Mouse (Mus musculus): ENCODE measurements around the gene Socs7. TPM values are rescaled to one million over a fixed set of nuclear protein-coding genes. Genes with fewer than 3 reads are reported as not detected.

Socs7 gene
- polyA plus RNA-seq, 1 experiment from 2014 or later: 9.1 TPM

GRCm38 (mm10) chr11:97441658-97442125 lies 79.3 kb downstream of the Socs7 start:
- H3K4me2 ChIP-seq (replicated peaks): peak overlapping the region; percentile 62; the same call in 1 of the 2 replicates
- peak overlapping the region; percentile 14; the same call in 1 of the 2 replicates for H3K9ac ChIP-seq
- H3K27ac ChIP-seq: no peak overlapping the region
- H3K4me1 ChIP-seq: peaks cover 37% of the 10 kb centered on the region
- H3K4me3 ChIP-seq: 0 out of 2 replicates have a peak overlapping the region, but pooled peaks have one; percentile 1
- H3K36me3 ChIP-seq: peaks cover 5% of the 10 kb centered on the region; the same call in 1 of the 2 replicates
- no peak for ATAC-seq (ENCODE audit: low FRiP score)
- no peaks in the 10 kb centered on the region for H3K9me3 ChIP-seq (replicated peaks)
- peaks cover 43% of the 10 kb centered on the region for H3K27me3 ChIP-seq
- 11% methylated on average over 3 of the region's 3 CpGs for WGBS

DNA sequence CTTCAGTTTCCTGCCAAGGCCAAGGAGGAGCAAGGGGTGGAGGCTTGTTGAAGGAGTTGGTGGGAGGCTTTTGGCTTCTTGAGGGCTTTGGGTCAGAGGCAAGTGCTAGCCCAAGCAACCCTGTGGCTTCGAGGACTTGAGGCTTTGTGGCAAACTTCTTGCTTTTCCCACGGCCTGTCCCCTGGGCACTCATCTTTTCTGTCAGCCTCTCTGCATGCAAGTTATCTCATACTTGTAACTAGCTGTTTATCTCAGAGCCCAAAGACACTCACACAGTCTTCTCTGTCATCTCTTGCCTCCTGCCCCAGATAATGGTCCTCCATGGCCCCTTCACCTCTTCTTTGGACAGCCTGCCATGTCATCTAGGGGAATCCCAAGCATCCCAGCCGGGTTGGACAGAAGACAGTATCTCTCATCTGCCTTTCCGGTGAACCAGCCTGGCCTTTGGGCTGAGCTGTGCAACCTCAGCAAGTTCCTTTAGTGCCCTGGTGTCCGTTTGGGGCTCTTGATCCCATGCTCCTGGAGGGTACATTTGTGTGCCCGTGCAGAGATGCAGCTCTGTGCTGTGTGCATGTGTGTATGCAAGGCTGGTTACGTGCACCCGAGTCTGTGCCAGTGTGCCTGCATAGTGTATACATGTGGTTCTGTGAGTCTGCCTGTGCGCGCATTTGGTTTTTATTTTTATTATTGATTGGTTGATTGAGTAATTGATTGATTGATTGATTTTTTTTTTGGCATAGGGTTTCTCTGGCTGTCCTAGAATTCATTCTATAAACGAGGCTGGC lies 80.7 kb downstream of the Socs7 start:
- Histone ChIP-seq H3K9ac (no peak overlapping the region), H3K36me3 (peaks cover 5% of the 10 kb centered on the region; the same call in 1 of the 2 replicates), H3K4me2 (replicated peaks) (no peak overlapping the region), H3K4me1 (peaks cover 30% of the 10 kb centered on the region), H3K4me3 (no peak overlapping the region), H3K27me3 (peaks cover 43% of the 10 kb centered on the region), H3K9me3 (replicated peaks) (no peaks in the 10 kb centered on the region), H3K27ac (no peak overlapping the region)
- ATAC-seq (ENCODE audit: low FRiP score): no peak
- 86% methylated on average over 11 of the region's 11 CpGs for WGBS

- Histone ChIP-seq H3K36me3 (peaks cover 12% of the 10 kb centered on the region), H3K9me3 (replicated peaks) (no peaks in the 10 kb centered on the region), H3K4me3 (no peak overlapping the region), H3K27ac (0 out of 2 replicates have a peak overlapping the region, but pooled peaks have one; percentile 30), H3K4me2 (replicated peaks) (no peak overlapping the region), H3K9ac (no peak overlapping the region), H3K27me3 (peaks cover 20% of the 10 kb centered on the region), H3K4me1 (peaks cover 28% of the 10 kb centered on the region)
- ATAC-seq (ENCODE audit: low FRiP score): no peak
- WGBS: 78% methylated on average over 6 of the region's 6 CpGs
These were observed 83.2 kb downstream of the Socs7 start for GRCm38 (mm10) chr11:97445596-97445995.

DNA sequence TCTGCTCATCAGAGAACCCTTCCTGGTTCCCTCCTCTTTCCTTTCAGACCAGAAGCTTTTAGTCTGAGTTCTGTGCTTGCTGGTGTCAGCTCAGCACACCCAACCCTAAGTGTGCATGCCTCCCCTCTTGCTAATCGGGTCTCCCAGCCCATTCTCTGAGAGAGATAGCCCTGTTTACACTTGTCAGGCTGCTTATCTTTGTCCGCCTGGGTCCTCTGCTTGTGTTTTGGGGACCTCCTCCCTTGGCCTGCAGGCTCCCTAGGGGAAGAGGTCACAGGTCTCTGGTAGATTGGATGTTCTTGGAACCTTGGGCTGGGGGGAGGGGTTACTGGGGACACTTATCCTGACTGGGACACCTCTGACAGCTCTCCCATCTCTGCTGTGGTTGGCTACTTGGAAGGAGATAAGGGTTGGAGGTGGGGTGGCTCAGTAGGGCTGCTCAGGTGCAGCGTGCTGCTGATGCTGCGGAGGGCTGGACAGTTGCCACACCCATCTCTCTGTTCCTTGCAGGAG lies 83.7 kb downstream of the Socs7 start:
- no peak overlapping the region for H3K4me3 ChIP-seq
- 72% methylated on average over 4 of the region's 4 CpGs for WGBS
- peaks cover 16% of the 10 kb centered on the region for H3K27me3 ChIP-seq
- peaks cover 12% of the 10 kb centered on the region for H3K36me3 ChIP-seq
- no peak overlapping the region for H3K4me2 ChIP-seq (replicated peaks)
- H3K9me3 ChIP-seq (replicated peaks): no peaks in the 10 kb centered on the region
- no peak overlapping the region for H3K27ac ChIP-seq
- no peak for ATAC-seq (ENCODE audit: low FRiP score)
- no peak overlapping the region for H3K9ac ChIP-seq
- peaks cover 30% of the 10 kb centered on the region for H3K4me1 ChIP-seq

- 75% methylated on average over 7 of the region's 7 CpGs for WGBS
- Histone ChIP-seq H3K4me3 (no peak overlapping the region), H3K4me1 (peaks cover 32% of the 10 kb centered on the region), H3K4me2 (replicated peaks) (no peak overlapping the region), H3K36me3 (peaks cover 25% of the 10 kb centered on the region), H3K27ac (no peak overlapping the region), H3K27me3 (no peaks in the 10 kb centered on the region), H3K9me3 (replicated peaks) (no peaks in the 10 kb centered on the region), H3K9ac (no peak overlapping the region)
- ATAC-seq (ENCODE audit: low FRiP score): no peak
These were observed 85.6 kb downstream of the Socs7 start for GRCm38 (mm10) chr11:97447979-97448378.

Other genes with a start within 250 kb of the Socs7 start
- 0.10 TPM in 1 of 2 replicates, not detected in the other for gene Tbx21, start 247.2 kb upstream of the Socs7 start, polyA plus RNA-seq (2016; fragmentation: Nextera tagmentation; extraction: Ambion mirVana)
- gene Tbkbp1, start 211.1 kb upstream of the Socs7 start, polyA plus RNA-seq (2016; fragmentation: Nextera tagmentation; extraction: Ambion mirVana): 10.1 and 10.5 TPM in 2 replicates
- 53.9 and 57.8 TPM in 2 replicates for gene Kpnb1, start 174.7 kb upstream of the Socs7 start, polyA plus RNA-seq (2016; fragmentation: Nextera tagmentation; extraction: Ambion mirVana)
- gene Npepps, start 81.9 kb upstream of the Socs7 start, polyA plus RNA-seq (2016; fragmentation: Nextera tagmentation; extraction: Ambion mirVana): 119 and 133 TPM in 2 replicates
- 44.9 and 45.6 TPM in 2 replicates for gene Mrpl45, start 46.8 kb upstream of the Socs7 start, polyA plus RNA-seq (2016; fragmentation: Nextera tagmentation; extraction: Ambion mirVana)
- gene Gpr179, start 10.5 kb upstream of the Socs7 start, polyA plus RNA-seq (2016; fragmentation: Nextera tagmentation; extraction: Ambion mirVana): 0.17 and 0.22 TPM in 2 replicates
- gene Arhgap23, start 53.0 kb downstream of the Socs7 start, polyA plus RNA-seq (2016; fragmentation: Nextera tagmentation; extraction: Ambion mirVana): 9.3 and 10.0 TPM in 2 replicates
- gene 4933428G20Rik, start 137.8 kb downstream of the Socs7 start, polyA plus RNA-seq (2016; fragmentation: Nextera tagmentation; extraction: Ambion mirVana): 0.85 and 0.94 TPM in 2 replicates
- gene Srcin1, start 213.6 kb downstream of the Socs7 start, polyA plus RNA-seq (2016; fragmentation: Nextera tagmentation; extraction: Ambion mirVana): 6.3 and 6.7 TPM in 2 replicates

Measured in hindbrain, embryonic 12.5 days (tissue).